Mouse (Mus musculus): ENCODE data around the gene Tnip1.

GRCm38 (mm10) chr11:54955735-54956480 is 6.8 kb downstream of the Tnip1 start:
- TF ChIP-seq CTCF (IDR thresholded peaks at IDR 0.05; ENCODE audit: low read depth, low read length): no peak
- TF ChIP-seq POLR2A (IDR thresholded peaks at IDR 0.05; ENCODE audit: extremely low read depth, insufficient read depth, low read length): peak; percentile 44

Data from liver, adult 2 months (tissue).